Comparison of ENCODE assay signal across 8 mouse cellular contexts in genomic region chr7:110018117-110018630, GRCm38 (mm10). TPM values are rescaled to one million over a fixed set of nuclear protein-coding genes. Genes with fewer than 3 reads are reported as not detected.
DNase-seq lines count a peak whose midpoint lies in the region; ATAC-seq and TF ChIP-seq lines count a peak whose summit lies in the region.

TSS of gene Ipo7 (plus strand) at chr7:110018274.

- TF ChIP-seq POLR2A in cortical plate, adult 2 months (IDR thresholded peaks at IDR 0.05; ENCODE audit: extremely low read depth, insufficient read depth, low read length) = peak; percentile 94

- H3K4me1 ChIP-seq in cortical plate, adult 2 months (ENCODE audit: control insufficient read depth, insufficient read depth, low read length) = no peaks in the 10 kb centered on the region

- ATAC-seq in activated CD4-positive, CD25-positive, alpha-beta regulatory T cell, adult 4 months = peak; percentile 97
- peak; percentile 95 for ATAC-seq in megakaryocyte progenitor cell, adult 5-6 weeks (replicated peaks; ENCODE audit: poor library complexity)

- H3K27ac ChIP-seq in cortical plate, adult 2 months (ENCODE audit: insufficient read depth, low read length) = 0 out of 2 replicates have a peak within 1 kb of the TSS, but pooled peaks have one; percentile 41

- peak within 1 kb of the TSS; percentile 82 for H3K4me3 ChIP-seq in cortical plate, adult 2 months (ENCODE audit: insufficient read depth, low read length)

- no peak for TF ChIP-seq CTCF in cortical plate, adult 2 months (IDR thresholded peaks at IDR 0.05; ENCODE audit: extremely low read depth, insufficient read depth, low read length)

- DNase-seq in gastrocnemius, postnatal 10 days = peak; percentile 89
- peak; percentile 92 for DNase-seq in induced T-regulatory cell, adult 2 months (ENCODE audit: low read depth)
- peak; percentile 71 to 92 for DNase-seq in left cerebral cortex, adult 9 months (ENCODE audit: low spot score in 2 of 2)
- peak; percentile 90 for DNase-seq in right cerebral cortex, postnatal 14 days
- peak; percentile 88 to 94 for DNase-seq in urinary bladder, postnatal 36 days (ENCODE audit: low spot score in 2 of 2)

RNA-seq across cellular contexts. Expression of gene Ipo7, which starts in this region (rescaled TPM):
- 10 to 100 TPM; 26.5 to 31.4 TPM for polyA plus RNA-seq in activated CD4-positive, CD25-positive, alpha-beta regulatory T cell, adult 4 months (2017; shearing (Covaris generic))
- 44.7 and 45.4 TPM in 2 replicates for polyA plus RNA-seq in cortical plate, adult 2 months (2012; rRNA removed)
- total RNA-seq in gastrocnemius, postnatal 10 days (2021) = 10 to 100 TPM; 70.7 to 72.6 TPM
- total RNA-seq in megakaryocyte progenitor cell, adult 5-6 weeks (2015) = 121 and 127 TPM in 2 replicates
- 205 and 250 TPM in 2 replicates for total RNA-seq in megakaryocyte progenitor cell, adult 5-6 weeks (2017)

Comparison
In these comparisons a context has a peak if more than half of its experiments do, and no peak if none do; other contexts are left out.
1. Peak in every context shown above with its lines: DNase-seq, ATAC-seq, H3K4me3 ChIP-seq and H3K27ac ChIP-seq.